Mouse (Mus musculus) liver, embryonic 14.5 days (tissue): ENCODE measurements around the gene Shf. TPM values are rescaled to one million over a fixed set of nuclear protein-coding genes. Genes with fewer than 3 reads are reported as not detected.

ENCODE experiments used
- ATAC-seq: fragments of 200-750 bp; cut with Nextera tagmentation; 2 replicates; pipeline ENCODE4 v1.8.0; 2017; ENCODE audit warnings: moderate number of reproducible peaks, mild to moderate bottlenecking, moderate library complexity; ENCODE audit not compliant: insufficient read depth
- DNase-seq, 3 experiments: peaks; one replicate each; pipeline ENCODE4 v3.0.0-alpha.2; 2012 to 2013; ENCODE audit warnings: low read depth in 3 of 3, low spot score in 3 of 3
- H3K27ac ChIP-seq: fragments of 300-500 bp; sonication (generic); 2 replicates; pipeline ENCODE4 v1.5.1; 2014; ENCODE audit warnings: moderate library complexity, mild to moderate bottlenecking, control low read depth, inconsistent platforms
- H3K27me3 ChIP-seq: fragments of 300-500 bp; sonication (generic); 2 replicates; pipeline ENCODE4 v1.6.1; 2014; ENCODE audit warnings: mild to moderate bottlenecking, low read length, moderate library complexity; ENCODE audit not compliant: control insufficient read depth, insufficient read depth
- H3K36me3 ChIP-seq: fragments of 300-500 bp; sonication (generic); replicated peaks from 2 replicates; pipeline ENCODE4 v1.6.1; 2014; ENCODE audit warnings: low read depth; ENCODE audit not compliant: control insufficient read depth, insufficient read depth
- H3K4me1 ChIP-seq, 2 experiments: fragments of 200-500 bp in 1 of 2; fragments of 300-500 bp in 1 of 2; sonication (generic) in 1 of 2; replicated peaks; 2 replicates each; pipeline ENCODE4 v1.6.1; 2012 to 2014; ENCODE audit warnings: antibody characterized with exemption in 1 of 2, inconsistent platforms in 1 of 2, low read length in 1 of 2; ENCODE audit not compliant: control insufficient read depth in 2 of 2, insufficient read depth in 2 of 2
- H3K4me2 ChIP-seq: fragments of 300-500 bp; sonication (generic); 2 replicates; pipeline ENCODE4 v1.6.1; 2014; ENCODE audit warnings: low read depth, mild to moderate bottlenecking, control low read depth, moderate library complexity
- H3K4me3 ChIP-seq, 2 experiments: fragments of 200-500 bp in 1 of 2; fragments of 300-500 bp in 1 of 2; sonication (generic) in 1 of 2; 2 replicates each; pipeline ENCODE4 v1.5.1; 2012 to 2014; ENCODE audit warnings: low read depth in 2 of 2, low read length in 2 of 2, mild to moderate bottlenecking in 2 of 2, control low read depth in 1 of 2, inconsistent platforms in 1 of 2, moderate library complexity in 1 of 2; ENCODE audit not compliant: insufficient read depth in 1 of 2
- H3K9ac ChIP-seq: fragments of 300-500 bp; sonication (generic); replicated peaks from 2 replicates; pipeline ENCODE4 v1.6.1; 2014; ENCODE audit warnings: mild to moderate bottlenecking, control low read depth, moderate library complexity
- H3K9me3 ChIP-seq: fragments of 300-500 bp; sonication (generic); 2 replicates; pipeline ENCODE4 v1.6.1; 2016; ENCODE audit warnings: low read length, mixed read lengths; ENCODE audit not compliant: control insufficient read depth
- CTCF ChIP-seq: IDR thresholded peaks from 2 replicates; pipeline ENCODE4 v1.5.1; 2016; ENCODE audit warnings: antibody characterized with exemption, low read depth, control low read depth
- EP300 ChIP-seq: IDR thresholded peaks from 2 replicates; pipeline ENCODE4 v1.6.1; 2016; ENCODE audit warnings: antibody characterized with exemption, low read depth
- WGBS: fragments of 180-500 bp; shearing (Covaris S2); extraction: QIAGEN DNeasy Blood & Tissue Kit; methylation state at CpG from one replicate; pipeline ENCODE4 v1.1.7; 2014; ENCODE audit not compliant: insufficient replicate concordance; 5-methylcytosine and 5-hydroxymethylcytosine counted together
- polyA plus RNA-seq, 2 experiments: library from polyadenylated mRNA; depleted of rRNA in 1 of 2; stranded (reverse) in 1 of 2; unstranded in 1 of 2; fragments of >200 nt; fragmentation: Nextera tagmentation in 1 of 2; extraction: Ambion mirVana in 1 of 2; gene quantifications; 2 replicates each; pipeline versions ENCODE4 v1.2.1 to v1.2.3; 2012 to 2014

Shf gene
- polyA plus RNA-seq, 2 experiments: 1.8 to 7.1 TPM

- H3K27me3 ChIP-seq: peaks cover 35% of the 10 kb centered on the region
- H3K27ac ChIP-seq: no peak overlapping the region
- no peak overlapping the region for H3K4me3 ChIP-seq
- H3K36me3 ChIP-seq: no peaks in the 10 kb centered on the region
- no peak overlapping the region for H3K9ac ChIP-seq
- DNase-seq: peak; percentile 19 to 33 (median 22)
- TF ChIP-seq CTCF: peak; percentile 81
- TF ChIP-seq EP300: no peak
- 0 out of 2 replicates have a peak overlapping the region, but pooled peaks have one; percentile 8 for H3K4me2 ChIP-seq
- WGBS: 3% methylated on average over 27 of the region's 27 CpGs
- ATAC-seq: no peak
- H3K4me1 ChIP-seq: no peaks in the 10 kb centered on the region
- H3K9me3 ChIP-seq: no peaks in the 10 kb centered on the region
These were observed 56.1 kb downstream of the Shf start for GRCm38 (mm10) chr2:122312722-122313417.

- Histone ChIP-seq H3K9me3 (no peaks in the 10 kb centered on the region), H3K27ac (no peak overlapping the region), H3K4me2 (no peak overlapping the region), H3K9ac (no peak overlapping the region), H3K4me3 (no peak overlapping the region), H3K36me3 (no peaks in the 10 kb centered on the region), H3K27me3 (peaks cover 35% of the 10 kb centered on the region), H3K4me1 (no peaks in the 10 kb centered on the region)
- TF ChIP-seq EP300: no peak
- TF ChIP-seq CTCF: no peak
- WGBS: 39% methylated on average over 2 of the region's 2 CpGs
- DNase-seq (no peak), ATAC-seq (no peak)
These were observed 57.4 kb downstream of the Shf start for GRCm38 (mm10) chr2:122311561-122311960.

GRCm38 (mm10) chr2:122309647-122310046 is 59.3 kb downstream of the Shf start:
- ATAC-seq (no peak), DNase-seq (no peak)
- peaks cover 38% of the 10 kb centered on the region for H3K27me3 ChIP-seq
- no peaks in the 10 kb centered on the region for H3K36me3 ChIP-seq
- no peak overlapping the region for H3K27ac ChIP-seq
- no peak overlapping the region for H3K4me3 ChIP-seq
- H3K9me3 ChIP-seq: no peaks in the 10 kb centered on the region
- WGBS: 40% methylated on average over 3 of the region's 3 CpGs
- H3K9ac ChIP-seq: no peak overlapping the region
- TF ChIP-seq EP300: no peak
- TF ChIP-seq CTCF: no peak
- H3K4me1 ChIP-seq: no peaks in the 10 kb centered on the region
- no peak overlapping the region for H3K4me2 ChIP-seq

- Histone ChIP-seq H3K9ac (no peak overlapping the region), H3K4me1 (no peaks in the 10 kb centered on the region), H3K27ac (no peak overlapping the region), H3K27me3 (peaks cover 28% of the 10 kb centered on the region), H3K9me3 (no peaks in the 10 kb centered on the region), H3K36me3 (no peaks in the 10 kb centered on the region), H3K4me3 (no peak overlapping the region), H3K4me2 (no peak overlapping the region)
- ATAC-seq (no peak), DNase-seq (no peak)
- WGBS: 32% methylated on average over 4 of the region's 4 CpGs
- TF ChIP-seq CTCF: no peak
- no peak for TF ChIP-seq EP300
These were observed 62.8 kb downstream of the Shf start for GRCm38 (mm10) chr2:122306184-122306583.

- H3K9me3 ChIP-seq: no peaks in the 10 kb centered on the region
- H3K27ac ChIP-seq: no peak overlapping the region
- 67% methylated on average over 16 of the region's 16 CpGs for whole genome bisulfite sequencing
- DNase-seq: no peak
- no peak for TF ChIP-seq EP300
- no peak for TF ChIP-seq CTCF
- H3K27me3 ChIP-seq: peaks cover 36% of the 10 kb centered on the region
- no peak overlapping the region for H3K4me2 ChIP-seq
- no peak overlapping the region for H3K9ac ChIP-seq
- ATAC-seq: no peak
- H3K36me3 ChIP-seq: no peaks in the 10 kb centered on the region
- no peaks in the 10 kb centered on the region for H3K4me1 ChIP-seq
- no peak overlapping the region for H3K4me3 ChIP-seq
These were observed 63.7 kb downstream of the Shf start for GRCm38 (mm10) chr2:122305097-122305892.
